Mouse (Mus musculus) embryonic stem cell, embryonic (primary cell): ENCODE data around the gene Gng4.

ENCODE experiments used
- CTCF ChIA-PET, 4 experiments: fragments of 300-600 bp in 2 of 4; fragments of 350-600 bp in 2 of 4; sonication (Branson Sonifier 250); formaldehyde crosslinking; loops; one replicate each; lab custom pipeline; 2022; ENCODE audit warnings: inconsistent platforms in 2 of 4; lab: Charles Lee
- POLR2A ChIA-PET, 4 experiments: fragments of 300-600 bp in 2 of 4; fragments of 350-600 bp in 2 of 4; sonication (Branson Sonifier 250); formaldehyde crosslinking; loops; one replicate each; lab custom pipeline; 2022; ENCODE audit warnings: antibody characterized with exemption in 4 of 4, inconsistent platforms in 1 of 4; lab: Charles Lee

Gene Gng4

DNA sequence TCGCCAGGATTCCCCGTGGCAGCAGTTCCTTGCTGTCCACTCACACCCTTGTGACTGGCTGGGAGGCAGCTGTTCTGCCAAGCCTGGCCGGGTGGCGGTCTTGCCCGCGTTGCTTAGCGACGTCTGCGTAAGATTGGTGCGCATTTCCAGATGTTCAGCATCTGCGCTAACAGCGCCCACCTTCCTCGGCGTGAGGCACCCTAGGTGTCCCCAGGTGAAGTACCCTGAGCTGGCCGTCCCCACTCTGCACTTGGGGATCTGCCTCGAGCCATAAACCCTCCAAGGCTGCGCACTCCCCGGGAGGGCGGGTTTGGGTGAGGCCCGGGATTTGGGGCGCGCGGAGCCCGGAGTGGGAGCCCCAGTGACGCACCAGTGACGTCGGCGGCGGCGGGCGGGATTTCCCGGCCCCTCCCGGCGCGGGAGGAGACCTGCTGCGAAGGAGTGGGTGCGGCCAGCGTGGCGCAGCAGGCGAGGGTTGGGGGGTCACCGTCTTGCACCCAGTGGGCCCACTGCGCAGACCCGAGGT lies at the start of gene Gng4:
Gng4 (plus strand) TSS at position 166 of the 526 bp plus-strand sequence.
- POLR2A ChIA-PET: interaction anchor here in 3 of 4 experiments (0.6 to 1.7 kb wide), 4 partner anchors 80 to 1065 kb away, joined by 3 read pairs; partner anchors contain the start of gene Lyst (in 1 of the 3)
- CTCF ChIA-PET: no interaction called here

DNA sequence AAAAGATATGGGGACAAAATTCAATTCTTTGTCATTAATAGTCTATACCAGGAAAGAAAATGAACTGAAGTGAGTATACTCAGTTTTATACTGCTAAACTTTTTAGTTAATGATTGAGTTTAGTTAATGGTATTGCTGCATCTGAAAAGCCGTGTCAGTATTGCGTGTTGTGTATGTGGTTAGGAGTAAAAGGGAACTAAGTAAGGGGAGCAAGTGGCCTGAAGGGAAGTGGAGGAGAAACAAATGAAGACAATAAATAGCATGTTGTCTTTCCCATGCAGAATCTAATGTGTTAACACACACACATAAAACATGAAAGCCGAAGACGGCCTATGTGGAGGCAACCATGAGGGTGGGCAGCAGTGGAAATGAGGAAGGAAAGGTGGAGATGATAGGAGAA lies 44.6 kb upstream of the Gng4 start:
- ChIA-PET POLR2A (no interaction called here), CTCF (no interaction called here)

DNA sequence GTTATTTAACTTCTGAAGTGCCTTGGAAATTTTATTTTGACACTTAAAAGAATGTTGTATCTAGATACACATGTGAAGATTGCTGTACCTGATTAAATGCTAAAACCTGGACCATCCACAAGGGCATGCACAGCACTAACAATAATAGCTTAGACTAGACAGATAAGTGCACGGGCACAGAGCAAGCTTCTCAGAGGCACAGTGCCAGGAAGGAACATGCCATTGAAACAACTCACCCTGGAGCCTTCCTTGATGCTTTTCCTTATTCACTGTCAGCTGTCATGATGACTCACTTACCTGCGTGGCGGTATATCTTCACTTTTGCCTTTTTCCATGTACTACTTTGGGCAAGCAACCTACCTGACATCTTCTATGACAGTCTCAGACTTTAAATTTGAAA lies 37.9 kb upstream of the Gng4 start:
- CTCF ChIA-PET: no interaction called here

DNA sequence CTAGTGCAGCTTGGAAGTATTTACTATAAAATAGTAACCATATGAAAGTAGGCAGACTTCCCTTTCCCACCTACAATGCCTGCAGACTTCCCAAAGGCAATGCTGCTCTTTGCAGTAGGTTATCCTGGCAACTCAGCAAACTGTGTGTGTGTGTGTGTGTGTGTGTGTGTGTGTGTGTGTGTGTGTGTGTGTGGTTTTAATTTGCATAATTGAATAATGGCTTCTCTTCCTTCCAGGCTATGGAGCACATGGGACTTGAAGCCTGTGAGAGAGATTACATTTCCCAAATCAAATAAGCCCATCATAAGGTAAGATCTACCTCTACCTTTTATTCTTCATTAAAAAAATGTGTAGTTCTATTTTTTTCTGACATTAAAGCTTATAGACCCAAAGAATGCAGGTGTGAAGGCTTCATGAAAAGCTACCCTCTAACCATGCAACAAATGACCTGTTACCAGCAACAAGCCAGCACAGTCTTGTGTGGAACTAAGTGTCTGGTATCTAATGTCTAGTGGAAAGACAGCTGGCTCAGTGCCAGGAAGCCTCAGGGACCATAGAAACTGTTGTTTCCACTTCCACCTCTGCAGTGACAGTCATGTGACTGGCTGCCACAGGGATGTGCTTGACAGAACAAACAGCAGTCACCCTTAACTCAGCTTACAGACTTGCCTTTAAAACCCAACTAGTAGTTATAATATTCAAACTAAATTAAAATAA lies 7.9 kb upstream of the Gng4 start:
- CTCF ChIA-PET: no interaction called here
- POLR2A ChIA-PET: interaction anchor here in 2 of 4 experiments (0.5 to 0.6 kb wide), 2 partner anchors 153 to 562 kb away, joined by 4 to 5 read pairs; no protein-coding TSS in a partner anchor

More for the DNA sequence above, 37.9 kb upstream of the Gng4 start:
- POLR2A ChIA-PET: no interaction called here

DNA sequence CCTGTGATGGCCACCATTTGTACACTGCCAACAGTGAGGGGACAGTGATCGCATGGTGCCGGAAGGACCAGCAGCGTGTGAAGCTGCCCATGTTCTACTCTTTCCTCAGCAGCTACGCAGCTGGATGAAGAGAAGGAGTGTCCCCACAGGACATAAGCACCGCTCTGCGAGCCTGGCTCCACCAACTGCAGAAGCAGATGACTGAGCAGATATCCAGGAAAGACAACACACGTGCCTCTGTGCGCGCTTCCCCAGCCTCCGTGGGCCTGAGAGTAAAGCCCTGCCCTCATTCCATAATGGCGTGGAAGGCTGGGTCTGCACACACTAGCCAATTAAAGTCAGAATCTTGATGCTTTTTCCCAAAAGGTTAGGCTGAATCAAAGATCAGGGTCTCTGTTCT lies 6.8 kb upstream of the Gng4 start:
- CTCF ChIA-PET: no interaction called here
- POLR2A ChIA-PET: no interaction called here

DNA sequence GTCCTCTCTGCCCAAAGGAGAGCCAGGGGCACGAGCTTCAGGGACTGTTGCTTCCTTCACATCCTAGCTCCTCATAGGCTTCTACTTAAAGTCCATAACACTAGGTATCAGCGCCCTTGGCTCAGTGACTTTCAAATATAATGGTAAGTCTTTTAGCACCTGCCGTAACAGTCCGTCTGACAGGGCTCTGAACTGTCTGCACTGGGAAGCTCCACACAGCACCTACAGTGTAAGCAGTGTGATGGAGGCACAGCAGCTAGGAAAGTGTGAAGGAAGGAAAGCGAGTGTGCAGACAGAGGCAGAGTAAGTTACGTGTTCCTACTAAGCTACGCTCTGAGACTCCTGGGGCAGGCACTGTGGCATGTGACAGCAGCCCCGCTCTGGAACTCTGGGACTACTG lies 6.2 kb upstream of the Gng4 start:
- CTCF ChIA-PET: interaction anchor here in 1 of 4 experiments (0.6 kb wide), 1 partner anchor 252 kb away, joined by 3 read pairs; no protein-coding TSS in a partner anchor
- POLR2A ChIA-PET: no interaction called here

DNA sequence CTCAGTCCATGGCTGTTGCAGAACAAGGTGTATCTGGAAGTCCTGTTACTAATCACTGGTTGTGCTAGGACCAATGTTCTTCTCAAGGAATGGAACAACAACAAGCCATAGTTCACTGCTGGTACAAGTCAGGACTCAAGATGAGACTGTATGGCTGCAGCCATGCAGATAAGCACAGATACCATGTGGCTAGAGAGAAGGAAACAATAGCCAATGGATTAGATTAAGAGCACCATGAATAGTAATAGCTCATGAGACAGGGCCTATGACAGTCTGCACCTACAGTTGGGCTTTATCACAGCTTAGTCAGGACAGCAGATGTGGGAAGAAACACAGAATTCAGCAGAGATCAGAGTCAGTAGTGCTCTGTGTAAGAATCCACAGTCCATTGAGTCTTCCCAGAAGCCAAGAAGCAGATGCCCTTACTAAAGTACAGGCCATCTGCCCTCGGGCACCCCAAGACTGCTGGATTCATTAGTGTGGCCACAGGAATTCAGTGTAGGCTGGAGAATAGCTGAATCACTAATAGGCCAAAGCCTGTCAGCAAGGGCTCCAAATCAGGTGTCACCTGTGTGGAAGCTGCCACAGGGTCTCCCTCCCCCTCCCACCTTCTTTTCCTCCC lies 4.9 kb upstream of the Gng4 start:
- POLR2A ChIA-PET: no interaction called here
- CTCF ChIA-PET: no interaction called here

DNA sequence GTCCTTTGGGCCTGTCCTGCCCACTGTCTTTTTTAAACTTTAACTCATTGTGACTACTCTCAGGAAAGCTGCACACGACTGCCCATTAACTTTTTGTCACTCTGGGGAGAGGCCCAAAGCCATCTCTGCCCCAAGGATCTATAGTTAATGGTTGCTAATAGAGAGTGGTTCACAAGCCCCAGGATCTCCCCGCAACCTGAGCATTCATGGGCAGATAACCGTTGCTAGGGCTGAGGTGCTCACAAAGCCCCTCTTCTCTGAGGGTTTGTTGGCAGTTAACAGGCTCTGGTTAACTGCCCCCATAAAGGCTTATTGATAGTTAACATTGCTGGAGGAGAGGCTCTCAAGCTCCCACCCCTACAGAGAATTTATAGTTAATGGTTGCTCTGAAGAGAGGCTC lies 3.6 kb upstream of the Gng4 start:
- ChIA-PET CTCF (no interaction called here), POLR2A (interaction anchor here in 1 of 4 experiments (0.6 kb wide), 2 partner anchors 24 to 36 kb away, joined by 3 read pairs; no protein-coding TSS in a partner anchor)

DNA sequence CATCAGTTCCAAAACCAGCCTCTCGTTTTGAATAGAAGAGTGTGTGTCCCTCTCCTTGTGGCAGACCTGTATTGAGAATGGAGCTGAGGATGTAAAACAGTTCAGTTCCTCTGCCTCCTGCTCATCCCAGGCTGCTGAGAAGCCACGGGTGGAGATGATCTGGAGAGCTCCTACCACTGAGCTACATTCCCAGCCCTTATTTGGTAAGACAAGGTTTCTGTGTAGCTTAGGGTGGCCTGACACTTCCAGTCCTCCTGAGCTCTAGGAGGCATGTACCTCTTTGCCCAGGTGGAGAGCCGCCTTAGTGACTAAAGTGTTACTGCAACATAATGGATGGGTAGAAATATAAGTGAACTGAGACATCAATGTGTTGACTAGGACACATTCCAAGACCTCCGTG lies 2.8 kb upstream of the Gng4 start:
- ChIA-PET POLR2A (interaction anchor here in 1 of 4 experiments (0.6 kb wide), 1 partner anchor 23 kb away, joined by 3 read pairs; no protein-coding TSS in a partner anchor), CTCF (no interaction called here)

DNA sequence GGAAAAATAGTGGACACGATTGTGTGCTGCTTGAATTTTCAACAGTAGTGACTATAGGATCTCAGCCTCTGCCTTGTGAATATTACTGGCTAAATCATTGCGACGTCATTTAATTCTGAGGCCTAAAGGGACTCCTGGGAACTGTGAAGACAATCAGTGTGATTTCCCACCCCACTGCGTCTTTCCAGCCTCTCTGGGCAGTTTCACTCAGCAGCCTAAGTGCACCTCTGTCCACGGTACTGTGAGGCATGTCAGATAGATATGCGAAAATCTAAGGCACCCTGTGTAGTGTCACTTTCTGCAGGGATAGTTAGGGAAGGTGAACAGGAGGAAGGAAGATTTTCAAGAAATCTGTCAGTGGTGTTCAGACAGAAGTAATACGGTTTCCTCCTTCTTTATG lies 563 bp upstream of the Gng4 start:
- CTCF ChIA-PET: no interaction called here
- POLR2A ChIA-PET: no interaction called here

DNA sequence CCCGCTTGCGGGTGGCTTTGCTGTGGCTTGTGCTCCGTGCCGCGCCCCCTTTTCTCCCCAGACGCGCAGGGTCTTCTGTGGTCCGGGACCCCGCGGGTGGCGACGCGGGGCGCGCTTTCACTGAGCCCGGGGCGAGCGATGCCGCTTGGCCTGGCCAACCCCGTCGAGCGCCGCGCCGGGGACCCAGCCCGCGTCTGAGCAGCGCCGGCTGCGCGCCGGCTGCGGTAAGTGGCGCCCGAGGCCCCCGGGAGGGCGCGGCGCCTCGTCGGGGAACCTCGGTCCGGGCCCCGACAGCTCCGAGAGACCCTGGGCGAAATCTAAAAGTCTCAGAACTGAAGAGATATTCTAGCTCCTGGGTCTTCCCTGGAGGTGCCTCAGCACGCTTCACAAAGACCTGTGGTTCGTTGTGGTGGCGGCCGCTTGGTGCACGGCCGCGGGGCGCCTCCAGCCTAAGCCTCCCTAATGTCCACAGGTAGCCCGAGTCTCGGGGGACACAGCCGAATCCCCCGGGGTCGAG lies 619 bp downstream of the Gng4 start:
- ChIA-PET POLR2A (interaction anchor here in 3 of 4 experiments (0.6 to 1.7 kb wide), 5 partner anchors 79 to 1065 kb away, joined by 3 read pairs; partner anchors contain the start of genes B3galnt2 (in 1 of the 3) and Lyst (in 1 of the 3)), CTCF (no interaction called here)

DNA sequence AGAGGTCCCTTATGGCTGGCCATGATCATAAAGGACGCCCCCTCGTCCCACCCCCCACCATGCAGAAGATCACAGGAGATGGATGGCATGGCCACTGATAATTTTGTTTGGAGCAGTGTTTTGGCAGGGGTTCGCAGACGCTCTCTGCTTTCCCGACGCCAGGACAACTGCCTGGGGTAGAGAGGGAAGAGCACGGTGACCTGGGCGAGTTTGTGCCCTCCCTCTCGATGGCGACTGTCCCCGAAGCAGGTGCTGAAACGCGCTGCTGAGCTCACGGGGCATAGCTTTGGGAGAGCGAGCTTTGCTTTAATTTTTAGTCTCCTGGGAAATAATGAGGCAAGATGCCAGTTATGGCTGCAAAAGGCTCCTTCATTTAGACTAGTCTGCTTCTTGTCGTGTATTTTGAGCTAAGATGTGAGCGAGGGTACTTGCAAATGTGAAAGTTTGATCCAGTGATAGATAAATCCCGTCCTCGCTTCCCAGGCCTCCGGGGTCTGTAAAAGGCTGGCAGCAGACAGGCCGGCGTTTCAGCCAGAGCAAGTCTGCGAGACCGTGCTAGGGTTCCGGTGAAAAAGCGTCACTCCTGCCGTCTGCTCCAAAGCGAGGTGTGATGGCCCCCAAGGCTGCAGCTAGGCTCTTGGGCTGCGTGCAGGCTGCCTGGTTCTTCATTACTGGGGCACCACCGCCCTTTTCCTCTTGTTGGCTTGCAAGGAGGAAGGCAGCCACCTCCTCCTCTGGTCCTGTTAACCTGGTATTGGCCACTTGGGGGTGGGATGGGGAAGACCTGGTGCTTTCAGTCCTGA lies 1.3 kb downstream of the Gng4 start:
- ChIA-PET CTCF (interaction anchor here in 1 of 4 experiments (1.3 kb wide), 1 partner anchor 268 kb away, joined by 3 read pairs; no protein-coding TSS in a partner anchor), POLR2A (interaction anchor here in 2 of 4 experiments (1.0 to 1.7 kb wide), 3 partner anchors 28 to 195 kb away, joined by 3 read pairs; partner anchors contain the start of genes B3galnt2 (in 1 of the 2) and Lyst (in 1 of the 2))

DNA sequence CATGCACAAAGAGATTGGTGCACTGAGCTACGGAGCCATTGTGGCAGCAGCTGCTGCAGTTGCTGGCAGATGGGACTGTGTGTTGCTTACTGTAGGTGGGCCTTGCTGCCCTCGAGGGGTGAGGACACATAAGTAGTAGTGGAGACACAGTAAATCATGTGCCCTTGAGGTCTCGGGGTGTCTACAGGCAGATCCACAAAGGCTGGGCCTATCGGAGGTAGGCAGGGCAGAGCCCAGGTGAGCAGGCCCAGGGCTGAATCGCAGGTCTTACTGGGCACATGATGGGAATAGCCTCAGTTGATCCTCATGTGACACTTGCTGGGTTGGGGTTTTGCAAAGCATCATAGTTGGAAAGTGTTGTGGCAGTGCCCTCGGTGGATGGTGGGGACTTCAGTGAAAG lies 3.1 kb downstream of the Gng4 start:
- ChIA-PET CTCF (no interaction called here), POLR2A (no interaction called here)

DNA sequence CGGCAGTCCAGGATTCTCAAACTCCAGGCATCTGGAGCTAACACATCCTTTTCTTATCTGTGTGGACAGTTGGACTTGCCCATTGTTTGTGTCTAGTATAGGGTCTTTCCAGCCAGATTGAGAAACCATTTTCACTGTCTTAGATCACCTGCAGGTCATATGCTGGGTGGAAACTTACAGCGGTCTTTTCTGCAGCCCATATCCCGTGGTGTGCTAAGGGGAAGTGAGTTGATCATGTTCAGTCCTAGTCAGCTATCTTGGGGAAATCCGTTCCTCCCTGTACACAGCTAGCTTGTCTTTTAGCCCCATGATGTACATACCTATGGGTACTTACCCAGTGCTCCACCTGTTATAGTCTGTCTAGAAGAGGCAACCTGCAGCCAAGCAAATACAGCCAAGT lies 4.2 kb downstream of the Gng4 start:
- POLR2A ChIA-PET: no interaction called here
- CTCF ChIA-PET: no interaction called here

DNA sequence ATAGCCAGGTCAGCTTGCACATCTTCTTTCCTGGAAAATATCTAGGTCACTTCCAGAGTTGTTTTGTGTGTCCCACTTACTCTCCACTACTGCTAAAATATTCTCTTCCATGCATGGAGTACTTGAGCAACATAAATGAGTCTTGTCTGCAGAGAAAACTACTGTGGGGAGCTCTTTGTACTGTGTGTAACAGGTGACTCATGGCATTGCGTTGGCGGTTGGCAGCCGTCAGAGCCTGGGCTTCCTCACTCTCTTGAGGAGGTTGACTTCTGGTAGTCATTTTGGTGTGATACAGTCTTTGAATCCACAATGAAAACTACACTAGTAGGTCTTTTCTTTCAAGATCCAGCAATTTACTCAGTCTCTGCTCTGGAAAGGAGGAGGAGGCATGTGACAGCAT lies 8.1 kb downstream of the Gng4 start:
- ChIA-PET CTCF (no interaction called here), POLR2A (no interaction called here)

DNA sequence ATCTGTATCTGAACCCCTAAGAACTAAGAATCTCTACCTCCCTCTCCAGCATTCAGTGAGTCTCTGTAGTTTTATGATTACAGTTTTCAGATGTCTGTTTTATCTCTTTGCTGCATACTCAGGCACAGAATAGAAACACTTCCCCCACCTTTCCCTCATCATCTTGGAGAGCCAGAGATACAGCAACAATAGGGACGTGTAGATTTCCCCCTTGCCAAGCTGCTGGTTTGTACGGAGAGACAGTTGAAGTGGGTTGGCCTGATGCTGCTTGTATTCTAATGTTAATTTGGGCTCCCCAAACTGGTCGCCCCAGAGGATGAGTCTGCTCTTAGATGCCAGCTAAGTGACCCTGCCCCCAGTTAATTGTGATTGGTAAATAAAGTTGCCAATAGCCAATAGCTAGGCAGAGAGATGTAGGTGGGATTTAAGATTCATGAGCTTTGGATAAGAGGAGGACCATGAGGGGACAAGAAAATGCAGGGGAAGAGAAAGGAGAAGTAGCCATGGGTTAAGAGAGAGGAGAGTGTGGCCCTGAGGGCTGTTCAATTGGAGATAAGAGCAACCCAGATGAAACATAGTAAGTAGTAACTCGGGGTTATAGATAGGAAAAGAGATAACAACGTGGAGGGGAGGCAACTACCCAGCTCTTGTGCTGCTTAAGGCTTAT lies 11.4 kb downstream of the Gng4 start:
- ChIA-PET CTCF (interaction anchor here in 1 of 4 experiments (1.2 kb wide), 1 partner anchor 279 kb away, joined by 3 read pairs; no protein-coding TSS in a partner anchor), POLR2A (no interaction called here)

DNA sequence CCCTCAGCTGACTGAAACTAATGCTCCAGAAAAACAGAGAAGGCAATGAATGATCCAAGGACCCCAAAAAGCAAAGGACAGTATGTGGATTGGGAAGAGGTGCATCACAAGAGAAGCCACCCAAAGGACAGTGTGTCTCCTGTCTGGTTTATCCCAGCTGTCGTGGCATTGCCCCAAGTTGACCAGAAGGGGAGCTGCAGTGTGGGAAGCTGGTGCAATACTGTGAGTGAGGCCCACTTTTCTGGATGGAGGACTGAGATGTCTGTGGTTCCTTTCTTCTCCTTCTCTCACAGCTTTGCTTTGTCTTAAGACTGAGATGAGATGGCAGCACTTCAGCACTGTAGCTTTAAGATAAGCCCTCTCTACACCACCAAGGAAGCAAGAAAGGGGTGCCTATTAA lies 12.2 kb downstream of the Gng4 start:
- ChIA-PET POLR2A (no interaction called here), CTCF (interaction anchor here in 2 of 4 experiments (0.6 to 1.2 kb wide), 2 partner anchors 206 to 280 kb away, joined by 3 to 7 read pairs; partner anchors contain the start of gene Lyst (in 1 of the 2))

DNA sequence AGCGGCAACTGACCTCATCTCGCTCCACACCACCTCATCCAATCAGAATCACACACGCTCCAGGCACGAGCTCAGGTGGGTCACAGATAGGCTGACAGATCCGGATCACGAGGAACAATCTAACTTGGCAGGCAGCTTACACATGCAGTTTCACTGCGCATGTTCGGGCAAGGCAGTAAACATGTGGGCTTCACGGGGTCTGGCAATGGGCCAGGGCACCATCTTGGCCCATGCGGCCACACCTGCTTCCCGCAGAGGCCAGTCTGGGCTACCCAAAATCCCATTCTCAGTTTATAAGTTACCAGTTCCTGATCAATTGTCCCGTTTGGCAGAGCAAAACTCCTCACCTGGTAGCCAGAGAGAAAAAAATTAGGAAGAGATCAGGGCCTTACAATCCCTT lies 14.0 kb downstream of the Gng4 start:
- CTCF ChIA-PET: interaction anchor here in 1 of 4 experiments (0.6 kb wide), 1 partner anchor 92 kb away, joined by 3 read pairs; no protein-coding TSS in a partner anchor
- POLR2A ChIA-PET: interaction anchor here in 1 of 4 experiments (0.5 kb wide), 1 partner anchor 64 kb away, joined by 3 read pairs; no protein-coding TSS in a partner anchor
